Mouse (Mus musculus): ENCODE data around the gene Odr4. TPM values are rescaled to one million over a fixed set of nuclear protein-coding genes. Genes with fewer than 3 reads are reported as not detected.
A peak's percentile ranks its signal among the peaks of the same experiment; 100 is the strongest.

Odr4 gene
- 43.9 and 55.3 TPM in 2 replicates for polyA plus RNA-seq (2014; fragmentation: Nextera tagmentation; extraction: Ambion mirVana)

DNA sequence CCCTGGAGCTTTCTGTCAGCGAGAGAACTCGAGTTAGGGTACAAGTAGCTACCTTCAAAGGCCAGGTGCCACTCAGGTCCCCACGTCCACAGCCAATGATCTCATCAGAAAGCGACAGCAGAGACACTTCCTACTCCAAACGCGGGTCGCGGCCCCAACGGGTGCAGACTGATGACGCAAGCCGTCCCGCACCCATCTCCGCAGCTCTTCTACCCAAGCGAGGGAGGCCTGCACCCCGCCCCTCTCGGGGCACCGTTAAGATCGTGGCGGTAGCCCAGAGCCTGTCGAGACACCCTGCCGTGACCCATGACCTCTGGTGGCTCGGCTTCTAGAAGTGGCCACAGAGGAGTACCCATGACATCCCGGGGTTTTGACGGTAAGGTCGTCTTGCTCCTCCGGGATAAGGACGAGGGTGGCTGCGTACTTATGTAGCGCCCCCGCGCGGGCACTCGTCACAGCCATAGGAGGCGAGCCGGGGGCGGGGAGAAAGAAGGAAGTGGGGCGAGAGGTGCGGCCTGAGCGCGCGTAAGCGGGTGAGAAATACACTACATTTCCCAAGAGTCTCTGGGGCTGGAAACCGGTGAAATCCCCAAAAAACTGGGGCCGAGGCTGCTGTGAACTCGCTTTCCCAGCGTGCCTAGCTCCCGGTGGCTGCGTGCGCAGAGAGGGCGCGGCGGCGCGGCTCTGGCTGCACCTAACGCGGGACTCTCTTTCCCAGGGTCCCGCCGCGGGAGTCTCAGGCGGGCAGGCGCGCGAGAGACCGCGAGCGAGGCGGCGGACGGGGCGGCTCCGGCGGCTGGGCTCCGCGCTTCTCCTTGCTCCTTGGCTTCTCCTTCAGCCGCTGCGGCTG is at the start of gene Odr4, which contains the start of gene Tpr:
Gene Odr4 (minus strand): TSS at position 443 of the 850 bp plus-strand sequence.
Gene Tpr (plus strand): TSS at position 201 of the 850 bp plus-strand sequence.
- H3K9me3 ChIP-seq (ENCODE audit: control insufficient read depth, low read length), result no peaks in the 10 kb centered on the region
- ATAC-seq (ENCODE audit: low read depth), result peak; percentile 98
- peak within 1 kb of the TSS; percentile 74 for H3K9ac ChIP-seq (replicated peaks; ENCODE audit: low read depth, low read length)
- H3K4me3 ChIP-seq (ENCODE audit: low read depth, low read length), result peak within 1 kb of the TSS; percentile 76
- H3K4me1 ChIP-seq (ENCODE audit: control insufficient read depth, insufficient read depth, low read length), result peaks cover 7% of the 10 kb centered on the region; the same call in 1 of the 2 replicates
- peak within 1 kb of the TSS; percentile 75 for H3K4me2 ChIP-seq (ENCODE audit: low read depth, low read length)
- peaks cover 22% of the 10 kb centered on the region for H3K36me3 ChIP-seq (ENCODE audit: control insufficient read depth, insufficient read depth, low read length)
- no peaks in the 10 kb centered on the region for H3K27me3 ChIP-seq (ENCODE audit: control insufficient read depth, insufficient read depth, low read length)
- under 1% methylated on average over 68 of the region's 76 CpGs for WGBS
- H3K27ac ChIP-seq (ENCODE audit: low read depth, low read length), result peak within 1 kb of the TSS; percentile 91

DNA sequence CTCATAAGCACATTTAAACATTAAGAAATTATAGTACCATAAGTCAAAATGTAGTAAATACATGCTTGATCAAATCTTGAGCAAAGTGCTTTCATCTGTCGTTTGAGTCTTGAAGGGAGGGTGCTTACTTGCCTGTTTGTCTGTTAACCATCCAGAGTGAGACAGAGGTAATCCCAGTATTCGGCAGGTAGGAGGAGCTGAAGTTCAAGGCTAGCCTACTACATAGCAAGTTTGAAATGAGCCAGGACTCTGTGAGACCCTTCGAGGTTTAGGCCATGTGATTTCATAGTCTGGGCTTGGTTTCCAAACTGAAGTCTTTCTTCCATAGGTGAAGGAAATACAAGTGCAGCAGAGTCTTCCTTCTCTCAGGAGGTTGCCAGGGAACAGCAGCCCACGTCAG is 48.9 kb upstream of the Odr4 start:
- no peaks in the 10 kb centered on the region for H3K27me3 ChIP-seq (ENCODE audit: control insufficient read depth, insufficient read depth, low read length)
- H3K9ac ChIP-seq (replicated peaks; ENCODE audit: low read depth, low read length), result no peak overlapping the region
- H3K27ac ChIP-seq (ENCODE audit: low read depth, low read length), result no peak overlapping the region
- 81% methylated on average over 4 of the region's 4 CpGs for WGBS
- peaks cover 73% of the 10 kb centered on the region for H3K36me3 ChIP-seq (ENCODE audit: control insufficient read depth, insufficient read depth, low read length)
- no peaks in the 10 kb centered on the region for H3K4me1 ChIP-seq (ENCODE audit: control insufficient read depth, insufficient read depth, low read length)
- no peak overlapping the region for H3K4me3 ChIP-seq (ENCODE audit: low read depth, low read length)
- no peak overlapping the region for H3K4me2 ChIP-seq (ENCODE audit: low read depth, low read length)
- ATAC-seq (ENCODE audit: low read depth), result no peak
- no peaks in the 10 kb centered on the region for H3K9me3 ChIP-seq (ENCODE audit: control insufficient read depth, low read length)

DNA sequence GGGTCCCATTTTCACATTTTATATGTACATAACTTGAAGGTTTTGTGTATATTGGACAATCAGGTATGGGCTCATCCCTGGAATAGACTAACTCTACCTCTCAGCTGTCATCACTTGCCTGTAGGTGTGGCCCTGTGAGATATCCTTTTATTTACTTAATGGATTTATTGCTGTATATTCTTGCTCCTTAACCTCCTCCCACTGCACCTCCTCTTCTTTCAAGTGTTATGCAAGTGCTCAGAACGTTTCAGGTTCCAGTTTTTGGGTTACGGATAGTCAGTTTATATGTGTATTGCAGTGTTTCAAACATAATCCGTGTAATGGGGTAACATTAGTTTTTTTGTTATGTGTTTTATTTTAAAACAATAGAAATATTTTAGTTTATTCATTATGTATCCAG is 45.8 kb upstream of the Odr4 start:
- WGBS, result 98% methylated on average over 3 of the region's 3 CpGs
- H3K27ac ChIP-seq (ENCODE audit: low read depth, low read length), result no peak overlapping the region

DNA sequence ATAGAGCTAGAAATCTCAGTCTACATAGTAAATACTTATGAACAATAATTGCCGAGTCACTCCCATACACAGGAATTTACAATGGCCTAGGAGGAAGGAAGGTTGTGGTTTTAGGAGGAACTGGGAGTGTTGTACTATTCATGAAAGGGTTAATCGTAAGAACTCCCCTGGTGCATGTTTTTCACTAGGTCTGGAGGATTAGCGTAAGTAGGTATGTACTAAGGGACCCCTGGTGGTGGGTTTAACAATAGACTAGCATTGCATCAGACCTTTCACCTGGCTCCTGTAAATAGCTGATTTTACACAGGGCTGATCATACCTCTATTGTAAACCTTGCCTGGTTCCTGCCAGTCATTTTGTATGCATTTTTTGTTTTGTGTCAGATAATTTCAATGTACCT is 33.3 kb upstream of the Odr4 start:
- no peak overlapping the region for H3K4me3 ChIP-seq (ENCODE audit: low read depth, low read length)
- no peak overlapping the region for H3K4me2 ChIP-seq (ENCODE audit: low read depth, low read length)
- H3K4me1 ChIP-seq (ENCODE audit: control insufficient read depth, insufficient read depth, low read length), result no peaks in the 10 kb centered on the region
- no peaks in the 10 kb centered on the region for H3K9me3 ChIP-seq (ENCODE audit: control insufficient read depth, low read length)
- 71% methylated on average over 3 of the region's 3 CpGs for WGBS
- no peak for ATAC-seq (ENCODE audit: low read depth)
- H3K27ac ChIP-seq (ENCODE audit: low read depth, low read length), result no peak overlapping the region
- peaks cover 77% of the 10 kb centered on the region for H3K36me3 ChIP-seq (ENCODE audit: control insufficient read depth, insufficient read depth, low read length)
- no peaks in the 10 kb centered on the region for H3K27me3 ChIP-seq (ENCODE audit: control insufficient read depth, insufficient read depth, low read length)
- no peak overlapping the region for H3K9ac ChIP-seq (replicated peaks; ENCODE audit: low read depth, low read length)

More for the DNA sequence above, 45.8 kb upstream of the Odr4 start:
- no peak overlapping the region for H3K9ac ChIP-seq (replicated peaks; ENCODE audit: low read depth, low read length)
- peaks cover 67% of the 10 kb centered on the region for H3K36me3 ChIP-seq (ENCODE audit: control insufficient read depth, insufficient read depth, low read length)
- H3K27me3 ChIP-seq (ENCODE audit: control insufficient read depth, insufficient read depth, low read length), result no peaks in the 10 kb centered on the region
- H3K9me3 ChIP-seq (ENCODE audit: control insufficient read depth, low read length), result no peaks in the 10 kb centered on the region
- no peak overlapping the region for H3K4me2 ChIP-seq (ENCODE audit: low read depth, low read length)
- no peaks in the 10 kb centered on the region for H3K4me1 ChIP-seq (ENCODE audit: control insufficient read depth, insufficient read depth, low read length)
- ATAC-seq (ENCODE audit: low read depth), result no peak
- H3K4me3 ChIP-seq (ENCODE audit: low read depth, low read length), result no peak overlapping the region

DNA sequence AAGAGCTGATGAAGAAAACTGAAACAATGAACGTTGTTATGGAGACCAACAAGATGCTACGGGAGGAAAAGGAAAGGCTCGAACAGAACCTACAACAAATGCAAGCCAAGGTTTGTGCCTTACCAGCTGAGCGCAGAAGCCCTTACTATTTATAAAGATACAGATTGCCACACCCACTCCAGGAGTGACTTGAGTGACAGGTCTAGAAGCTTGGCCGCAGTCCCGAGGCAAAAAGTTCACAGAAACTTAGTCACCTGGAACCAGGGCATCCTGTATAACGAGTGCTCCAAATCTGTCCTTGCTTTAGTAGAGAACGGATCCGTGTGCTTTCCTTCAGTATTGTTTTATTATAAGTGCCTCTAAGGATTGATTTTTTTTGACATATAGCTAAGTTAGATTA is 32.8 kb upstream of the Odr4 start:
- no peak for ATAC-seq (ENCODE audit: low read depth)
- no peak overlapping the region for H3K27ac ChIP-seq (ENCODE audit: low read depth, low read length)
- 96% methylated on average over 9 of the region's 9 CpGs for WGBS
- H3K9ac ChIP-seq (replicated peaks; ENCODE audit: low read depth, low read length), result no peak overlapping the region
- peaks cover 74% of the 10 kb centered on the region for H3K36me3 ChIP-seq (ENCODE audit: control insufficient read depth, insufficient read depth, low read length)
- no peaks in the 10 kb centered on the region for H3K27me3 ChIP-seq (ENCODE audit: control insufficient read depth, insufficient read depth, low read length)
- H3K4me3 ChIP-seq (ENCODE audit: low read depth, low read length), result no peak overlapping the region
- H3K4me2 ChIP-seq (ENCODE audit: low read depth, low read length), result no peak overlapping the region
- H3K4me1 ChIP-seq (ENCODE audit: control insufficient read depth, insufficient read depth, low read length), result no peaks in the 10 kb centered on the region
- H3K9me3 ChIP-seq (ENCODE audit: control insufficient read depth, low read length), result no peaks in the 10 kb centered on the region

DNA sequence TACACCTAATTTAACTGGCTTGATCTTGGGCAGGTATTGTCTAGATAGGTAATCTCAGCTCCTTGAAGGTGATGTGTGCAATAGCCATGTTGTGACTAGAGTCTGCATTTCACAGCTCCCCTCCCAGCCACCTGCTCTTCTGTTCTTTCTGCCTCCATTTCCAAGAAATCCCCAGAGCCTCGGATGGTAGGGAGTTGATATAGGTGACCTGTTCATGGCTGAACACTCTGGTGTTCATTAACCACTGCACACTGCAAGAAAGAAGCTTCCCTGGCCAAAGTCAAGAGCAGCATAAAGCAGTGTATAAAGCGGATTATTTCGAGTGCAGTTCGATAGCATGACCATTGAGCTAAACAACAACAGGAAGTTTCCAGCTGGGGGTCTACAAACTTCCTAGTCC is 25.5 kb upstream of the Odr4 start:
- Histone ChIP-seq H3K4me1 (ENCODE audit: control insufficient read depth, insufficient read depth, low read length) (no peaks in the 10 kb centered on the region), H3K9me3 (ENCODE audit: control insufficient read depth, low read length) (no peaks in the 10 kb centered on the region), H3K27ac (ENCODE audit: low read depth, low read length) (no peak overlapping the region), H3K4me2 (ENCODE audit: low read depth, low read length) (no peak overlapping the region), H3K27me3 (ENCODE audit: control insufficient read depth, insufficient read depth, low read length) (no peaks in the 10 kb centered on the region), H3K4me3 (ENCODE audit: low read depth, low read length) (no peak overlapping the region), H3K9ac (replicated peaks; ENCODE audit: low read depth, low read length) (no peak overlapping the region), H3K36me3 (ENCODE audit: control insufficient read depth, insufficient read depth, low read length) (peaks cover 68% of the 10 kb centered on the region)
- WGBS, result 94% methylated on average over 4 of the region's 4 CpGs
- ATAC-seq (ENCODE audit: low read depth), result no peak

DNA sequence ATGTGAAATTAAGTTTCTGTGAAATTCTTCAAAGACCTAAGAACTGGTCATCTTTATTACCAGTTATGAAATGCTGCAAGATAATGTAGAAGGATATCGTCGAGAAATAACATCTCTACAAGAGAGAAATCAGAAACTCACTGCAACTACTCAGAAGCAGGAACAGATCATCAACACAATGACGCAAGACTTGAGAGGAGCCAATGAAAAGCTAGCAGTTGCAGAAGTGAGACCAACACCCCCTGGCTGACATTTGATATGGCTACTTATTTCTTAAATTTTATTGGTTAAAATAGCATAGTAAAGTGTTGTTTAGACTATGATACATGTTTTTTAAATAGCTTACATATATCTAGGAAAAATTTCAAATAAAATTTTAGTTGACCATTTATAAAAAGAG is 23.1 kb upstream of the Odr4 start:
- Histone ChIP-seq H3K9ac (replicated peaks; ENCODE audit: low read depth, low read length) (no peak overlapping the region), H3K27me3 (ENCODE audit: control insufficient read depth, insufficient read depth, low read length) (no peaks in the 10 kb centered on the region), H3K36me3 (ENCODE audit: control insufficient read depth, insufficient read depth, low read length) (peaks cover 59% of the 10 kb centered on the region), H3K27ac (ENCODE audit: low read depth, low read length) (no peak overlapping the region), H3K9me3 (ENCODE audit: control insufficient read depth, low read length) (no peaks in the 10 kb centered on the region), H3K4me3 (ENCODE audit: low read depth, low read length) (no peak overlapping the region), H3K4me1 (ENCODE audit: control insufficient read depth, insufficient read depth, low read length) (no peaks in the 10 kb centered on the region), H3K4me2 (ENCODE audit: low read depth, low read length) (no peak overlapping the region)
- no peak for ATAC-seq (ENCODE audit: low read depth)
- 97% methylated on average over 3 of the region's 3 CpGs for WGBS

DNA sequence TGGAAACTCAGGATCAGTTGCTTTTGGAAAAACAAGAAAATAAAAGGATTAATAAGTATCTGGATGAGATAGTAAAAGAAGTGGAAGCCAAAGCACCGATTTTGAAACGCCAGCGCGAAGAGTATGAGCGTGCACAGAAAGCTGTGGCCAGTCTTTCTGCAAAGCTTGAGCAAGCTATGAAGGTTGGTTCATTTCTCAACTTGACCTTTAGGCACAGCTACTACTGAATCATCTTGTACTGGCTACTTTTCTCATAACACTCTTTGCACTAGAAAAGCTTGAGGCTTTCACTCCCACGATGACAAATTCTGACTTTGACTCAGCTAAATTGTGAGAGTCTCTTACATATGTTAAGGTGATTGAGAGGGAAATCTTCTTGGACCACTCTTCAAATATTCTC is 17.1 kb upstream of the Odr4 start:
- Histone ChIP-seq H3K4me2 (ENCODE audit: low read depth, low read length) (no peak overlapping the region), H3K36me3 (ENCODE audit: control insufficient read depth, insufficient read depth, low read length) (peaks cover 67% of the 10 kb centered on the region), H3K4me1 (ENCODE audit: control insufficient read depth, insufficient read depth, low read length) (no peaks in the 10 kb centered on the region), H3K27me3 (ENCODE audit: control insufficient read depth, insufficient read depth, low read length) (no peaks in the 10 kb centered on the region), H3K27ac (ENCODE audit: low read depth, low read length) (no peak overlapping the region), H3K9me3 (ENCODE audit: control insufficient read depth, low read length) (no peaks in the 10 kb centered on the region), H3K4me3 (ENCODE audit: low read depth, low read length) (no peak overlapping the region), H3K9ac (replicated peaks; ENCODE audit: low read depth, low read length) (no peak overlapping the region)
- ATAC-seq (ENCODE audit: low read depth), result no peak
- WGBS, result 96% methylated on average over 6 of the region's 6 CpGs

DNA sequence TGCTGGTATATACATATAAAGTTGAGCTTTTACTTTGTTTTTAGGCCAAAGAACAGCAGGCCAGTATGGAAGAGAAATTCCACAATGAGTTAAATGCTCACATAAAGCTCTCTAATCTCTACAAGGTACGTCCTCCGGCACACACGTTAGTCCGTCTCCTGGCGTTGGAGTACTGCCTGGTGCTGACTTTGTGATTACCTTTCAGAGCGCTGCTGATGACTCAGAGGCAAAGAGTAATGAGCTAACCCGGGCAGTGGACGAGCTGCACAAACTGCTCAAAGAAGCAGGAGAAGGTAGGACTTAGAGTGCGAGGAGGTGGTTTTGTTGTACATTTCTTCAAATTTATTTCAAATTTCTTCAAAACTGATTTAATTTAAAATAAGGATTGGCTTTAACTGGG is 14.4 kb upstream of the Odr4 start:
- WGBS, result 94% methylated on average over 9 of the region's 9 CpGs
- no peak overlapping the region for H3K4me2 ChIP-seq (ENCODE audit: low read depth, low read length)
- no peak overlapping the region for H3K9ac ChIP-seq (replicated peaks; ENCODE audit: low read depth, low read length)
- peaks cover 59% of the 10 kb centered on the region for H3K36me3 ChIP-seq (ENCODE audit: control insufficient read depth, insufficient read depth, low read length)
- no peaks in the 10 kb centered on the region for H3K27me3 ChIP-seq (ENCODE audit: control insufficient read depth, insufficient read depth, low read length)
- H3K27ac ChIP-seq (ENCODE audit: low read depth, low read length), result no peak overlapping the region
- ATAC-seq (ENCODE audit: low read depth), result no peak
- H3K9me3 ChIP-seq (ENCODE audit: control insufficient read depth, low read length), result no peaks in the 10 kb centered on the region
- H3K4me1 ChIP-seq (ENCODE audit: control insufficient read depth, insufficient read depth, low read length), result no peaks in the 10 kb centered on the region
- no peak overlapping the region for H3K4me3 ChIP-seq (ENCODE audit: low read depth, low read length)

Data from neural tube, embryonic 14.5 days (tissue).